Mouse (Mus musculus) liver, embryonic 14.5 days (tissue): ENCODE measurements around the gene Slc44a5.

Experiments used
- CTCF ChIP-seq: IDR thresholded peaks from 2 replicates; pipeline ENCODE4 v1.5.1; 2016; ENCODE audit warnings: antibody characterized with exemption, low read depth, control low read depth
- EP300 ChIP-seq: IDR thresholded peaks from 2 replicates; pipeline ENCODE4 v1.6.1; 2016; ENCODE audit warnings: antibody characterized with exemption, low read depth

- TF ChIP-seq CTCF (peak; percentile 95), EP300 (no peak)
Observed at GRCm38 (mm10) chr3:154269757-154270366, 296.6 kb downstream of the Slc44a5 start.
